ENCODE assay signal across 11 mouse cellular contexts in genomic region chr17:47872311-47873011, GRCm38 (mm10). TPM values are rescaled to one million over a fixed set of nuclear protein-coding genes. Genes with fewer than 3 reads are reported as not detected.
DNase-seq lines count a peak whose midpoint lies in the region; ATAC-seq and TF ChIP-seq lines count a peak whose summit lies in the region.
"Had no signal": no experiment of that assay in that cellular context is flagged by ENCODE, and none has a peak within 500 bp of the region (broad histone marks: within the 10 kb centered on the region; RNA-seq: fewer than 3 reads in every experiment).

No protein-coding gene starts in this region.

- H3K9me3 ChIP-seq in forebrain, embryonic 12.5 days: no peaks in the 10 kb centered on the region
- no peaks in the 10 kb centered on the region for H3K9me3 ChIP-seq in hindbrain, embryonic 15.5 days
- H3K9me3 ChIP-seq in midbrain, postnatal 0 days (ENCODE audit: low read length): no peaks in the 10 kb centered on the region
- H3K9me3 ChIP-seq: liver, embryonic 12.5 days had no signal

- H3K27ac ChIP-seq in forebrain, embryonic 12.5 days: peak overlapping the region; percentile 82
- peak overlapping the region; percentile 70 for H3K27ac ChIP-seq in hindbrain, embryonic 15.5 days (replicated peaks)
- peak overlapping the region; percentile 18; the same call in 1 of the 2 replicates for H3K27ac ChIP-seq in midbrain, postnatal 0 days (ENCODE audit: low read depth, low read length)
- H3K27ac ChIP-seq: liver, embryonic 12.5 days had no signal

- H3K4me2 ChIP-seq in forebrain, embryonic 12.5 days: peak overlapping the region; percentile 29
- peak overlapping the region; percentile 28 for H3K4me2 ChIP-seq in hindbrain, embryonic 15.5 days
- no peak overlapping the region; the same call in 1 of the 2 replicates for H3K4me2 ChIP-seq in midbrain, postnatal 0 days (ENCODE audit: low read depth, low read length, poor library complexity, severe bottlenecking)

- TF ChIP-seq CTCF in midbrain, postnatal 0 days (IDR thresholded peaks at IDR 0.05): no peak

- no peak for ATAC-seq in cerebellum, adult (ENCODE audit: insufficient number of reproducible peaks, low FRiP score, low TSS enrichment)
- ATAC-seq in forebrain, embryonic 12.5 days (ENCODE audit: low FRiP score): peak; percentile 68
- ATAC-seq in hindbrain, embryonic 15.5 days (ENCODE audit: low FRiP score, low read depth): peak; percentile 29; the same call in 1 of the 2 replicates
- no peak for ATAC-seq in midbrain, postnatal 0 days (ENCODE audit: low FRiP score)

- peaks cover 63% of the 10 kb centered on the region for H3K4me1 ChIP-seq in forebrain, embryonic 12.5 days
- H3K4me1 ChIP-seq in hindbrain, embryonic 15.5 days (replicated peaks): peaks cover 38% of the 10 kb centered on the region
- peaks cover 4% of the 10 kb centered on the region; the same call in 1 of the 2 replicates for H3K4me1 ChIP-seq in midbrain, postnatal 0 days (ENCODE audit: insufficient read depth, low read length)

- H3K27me3 ChIP-seq in forebrain, embryonic 12.5 days: peaks cover 32% of the 10 kb centered on the region; the same call in 1 of the 2 replicates
- H3K27me3 ChIP-seq in hindbrain, embryonic 15.5 days: no peaks in the 10 kb centered on the region
- H3K27me3 ChIP-seq in midbrain, postnatal 0 days (ENCODE audit: insufficient read depth, low read length): no peaks in the 10 kb centered on the region
- H3K27me3 ChIP-seq: liver, embryonic 12.5 days had no signal

- 28% methylated on average over 31 of the region's 31 CpGs for WGBS in forebrain, embryonic 12.5 days
- WGBS in hindbrain, embryonic 15.5 days: 29% methylated on average over 31 of the region's 31 CpGs
- 33% methylated on average over 31 of the region's 31 CpGs for WGBS in midbrain, postnatal 0 days

- peaks cover 33% of the 10 kb centered on the region for H3K36me3 ChIP-seq in forebrain, embryonic 12.5 days (replicated peaks)
- peaks cover 13% of the 10 kb centered on the region; the same call in 1 of the 2 replicates for H3K36me3 ChIP-seq in hindbrain, embryonic 15.5 days
- H3K36me3 ChIP-seq in midbrain, postnatal 0 days (ENCODE audit: insufficient read depth, low read length): peaks cover 40% of the 10 kb centered on the region

- H3K4me3 ChIP-seq in forebrain, embryonic 12.5 days (replicated peaks): no peak overlapping the region
- H3K4me3 ChIP-seq in hindbrain, embryonic 15.5 days: no peak overlapping the region
- no peak overlapping the region for H3K4me3 ChIP-seq in midbrain, postnatal 0 days (ENCODE audit: low read depth, low read length)

- DNase-seq in cerebellum, adult 11-12 months: peak; percentile 36
- peak; percentile 70 for DNase-seq in midbrain, postnatal 0 days (ENCODE audit: low spot score)
- DNase-seq in embryo, embryonic 10 days (ENCODE audit: low spot score): no peak
- no peak for DNase-seq in embryo, embryonic 11 days
- no peak for DNase-seq in left cerebral cortex, adult 11 months (ENCODE audit: low spot score)
- DNase-seq: adrenal gland, adult 2 months; lung, postnatal 10 days had no signal

- H3K9ac ChIP-seq in forebrain, embryonic 12.5 days: peak overlapping the region; percentile 0; the same call in 1 of the 2 replicates
- H3K9ac ChIP-seq in hindbrain, embryonic 15.5 days: no peak overlapping the region
- H3K9ac ChIP-seq in midbrain, postnatal 0 days (replicated peaks; ENCODE audit: low read length, poor library complexity, severe bottlenecking): peak overlapping the region; percentile 39; the same call in 1 of the 2 replicates
- H3K9ac ChIP-seq: liver, embryonic 12.5 days had no signal

RNA-seq across cellular contexts. Expression of gene Mdfi, which starts 38.0 kb away (rescaled TPM):
- polyA plus RNA-seq in forebrain, embryonic 12.5 days (2016; fragmentation: Nextera tagmentation; extraction: Ambion mirVana): 7.2 and 9.9 TPM in 2 replicates
- polyA plus RNA-seq in hindbrain, embryonic 15.5 days (2015; fragmentation: Nextera tagmentation; extraction: Ambion mirVana): 4.0 and 4.2 TPM in 2 replicates
- 19.2 and 21.4 TPM in 2 replicates for total RNA-seq in midbrain, postnatal 0 days (2014; rRNA removed)
- 1.3 and 1.6 TPM in 2 replicates for polyA plus RNA-seq in midbrain, postnatal 0 days (2015; fragmentation: Nextera tagmentation; extraction: Ambion mirVana)

RNA-seq across cellular contexts. Expression of gene Foxp4, which starts 52.0 kb away (rescaled TPM):
- 22.6 and 24.3 TPM in 2 replicates for polyA plus RNA-seq in forebrain, embryonic 12.5 days (2016; fragmentation: Nextera tagmentation; extraction: Ambion mirVana)
- polyA plus RNA-seq in hindbrain, embryonic 15.5 days (2015; fragmentation: Nextera tagmentation; extraction: Ambion mirVana): 34.3 and 42.2 TPM in 2 replicates
- 129 and 200 TPM in 2 replicates for total RNA-seq in midbrain, postnatal 0 days (2014; rRNA removed)
- polyA plus RNA-seq in midbrain, postnatal 0 days (2015; fragmentation: Nextera tagmentation; extraction: Ambion mirVana): 50.8 and 55.4 TPM in 2 replicates

Comparison
In these comparisons a context has a peak if more than half of its experiments do, and no peak if none do; other contexts are left out.
1. DNase-seq: peak in cerebellum, adult 11-12 months (single experiment) and midbrain, postnatal 0 days (single experiment); none in embryo, embryonic 10 days (single experiment), embryo, embryonic 11 days (single experiment) and left cerebral cortex, adult 11 months (single experiment).
2. ATAC-seq: peak in forebrain, embryonic 12.5 days (single experiment) and hindbrain, embryonic 15.5 days (single experiment); none in cerebellum, adult (single experiment) and midbrain, postnatal 0 days (single experiment).
3. H3K27ac ChIP-seq: peak in every context shown above with its lines; median percentile 82 in forebrain, embryonic 12.5 days; 70 in hindbrain, embryonic 15.5 days; 18 in midbrain, postnatal 0 days.